Mouse (Mus musculus) spleen, adult 2 months (tissue): ENCODE results near the gene Cyp2c54. TPM values are rescaled to one million over a fixed set of nuclear protein-coding genes. Genes with fewer than 3 reads are reported as not detected.
"Not testable (repeated sequence)": the region's sequence is repeated elsewhere in the genome, so short reads cannot be mapped to it uniquely, and the experiment has no call there.

Source experiments
- DNase-seq, 2 experiments: peaks; one replicate each; pipeline versions ENCODE4 v3.0.0 to v3.0.0-alpha.2; 2012 to 2021; ENCODE audit warnings: low spot score in 2 of 2, low read depth in 1 of 2
- H3K27ac ChIP-seq: fragments of 200-500 bp; 2 replicates; pipeline ENCODE4 v1.5.1; 2012; ENCODE audit warnings: low read length, inconsistent platforms; ENCODE audit not compliant: insufficient read depth
- H3K27me3 ChIP-seq: fragments of 200-500 bp; 2 replicates; pipeline ENCODE4 v1.6.1; 2012; ENCODE audit warnings: mild to moderate bottlenecking, moderate library complexity, low read length, inconsistent platforms; ENCODE audit not compliant: control insufficient read depth, insufficient read depth
- H3K36me3 ChIP-seq: fragments of 200-500 bp; 2 replicates; pipeline ENCODE4 v1.6.1; 2012; ENCODE audit warnings: mild to moderate bottlenecking, low read length, inconsistent platforms; ENCODE audit not compliant: control insufficient read depth, insufficient read depth
- H3K4me1 ChIP-seq: fragments of 200-500 bp; 2 replicates; pipeline ENCODE4 v1.6.1; 2011; ENCODE audit warnings: inconsistent platforms; ENCODE audit not compliant: control insufficient read depth, insufficient read depth, insufficient read length
- H3K4me3 ChIP-seq: fragments of 200-500 bp; 2 replicates; pipeline ENCODE4 v1.5.1; 2011; ENCODE audit warnings: mild to moderate bottlenecking, inconsistent platforms; ENCODE audit not compliant: insufficient read depth, insufficient read length; ENCODE audit errors: extremely low read depth
- CTCF ChIP-seq: fragments of 200-500 bp; IDR thresholded peaks from 2 replicates; pipeline ENCODE4 v1.5.1; 2011; ENCODE audit warnings: mild to moderate bottlenecking, inconsistent platforms; ENCODE audit not compliant: insufficient read depth, insufficient read length, insufficient replicate concordance; ENCODE audit errors: extremely low read depth
- POLR2A ChIP-seq: fragments of 200-500 bp; IDR thresholded peaks from 2 replicates; pipeline ENCODE4 v1.6.1; 2011; ENCODE audit warnings: low read depth, low read length, inconsistent platforms
- WGBS: fragments of 180-500 bp; shearing (Covaris S2); methylation state at CpG from one replicate; pipeline ENCODE4 v1.1.7; 2018; 5-methylcytosine and 5-hydroxymethylcytosine counted together
- polyA plus RNA-seq: library from polyadenylated mRNA; depleted of rRNA; stranded (reverse); fragments of >200 nt; gene quantifications from 2 replicates; pipeline ENCODE4 v1.2.3, GENCODE M21; 2012; rRNA removed

Gene Cyp2c54
- not detected in 2 replicates for polyA plus RNA-seq

GRCm38 (mm10) chr19:40073701-40074100 lies at the start of gene Cyp2c54:
Gene Cyp2c54, minus strand, starts transcription at chr19:40073827.
- Histone ChIP-seq H3K27me3 (no peaks in the 10 kb centered on the region), H3K4me1 (no peaks in the 10 kb centered on the region), H3K4me3 (no peak within 1 kb of the TSS), H3K36me3 (no peaks in the 10 kb centered on the region), H3K27ac (no peak within 1 kb of the TSS)
- DNase-seq, result no peak
- TF ChIP-seq POLR2A, result no peak
- no peak for TF ChIP-seq CTCF

- DNase-seq, H3K4me1 ChIP-seq, H3K36me3 ChIP-seq, H3K27ac ChIP-seq, H3K27me3 ChIP-seq, H3K4me3 ChIP-seq: not testable (repeated sequence)
- WGBS, result 78% methylated on average over 13 of the region's 13 CpGs
Observed at GRCm38 (mm10) chr19:40119624-40120023, 46.0 kb upstream of the Cyp2c54 start.

DNA sequence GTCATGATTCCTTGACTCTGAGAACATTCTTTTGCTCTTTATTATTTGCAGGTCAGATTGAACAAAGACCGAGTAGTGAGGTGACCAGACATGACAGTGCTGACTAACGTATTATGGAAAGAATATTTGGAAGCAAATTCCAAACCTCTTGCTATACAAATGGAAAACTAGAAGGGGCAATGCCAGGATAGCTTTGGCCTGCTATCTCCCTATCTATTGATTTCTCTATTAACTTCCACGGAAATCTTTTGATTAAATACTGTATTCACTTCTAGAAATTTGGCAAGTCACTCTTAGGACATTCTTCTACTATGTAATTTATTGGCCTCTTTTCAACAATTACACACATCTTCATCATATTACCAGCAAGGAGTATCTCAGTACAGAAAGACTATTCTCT lies 17.5 kb upstream of the Cyp2c54 start:
- DNase-seq, result no peak
- Histone ChIP-seq H3K27ac (no peak overlapping the region), H3K4me1 (no peaks in the 10 kb centered on the region), H3K27me3 (no peaks in the 10 kb centered on the region), H3K4me3 (no peak overlapping the region), H3K36me3 (no peaks in the 10 kb centered on the region)
- TF ChIP-seq CTCF (no peak), POLR2A (no peak)
- 78% methylated on average over 3 of the region's 3 CpGs for whole genome bisulfite sequencing

GRCm38 (mm10) chr19:40089421-40089820 lies 15.8 kb upstream of the Cyp2c54 start, which contains the start of gene Cyp2c50:
Gene Cyp2c50, plus strand, starts transcription at chr19:40089688.
- H3K27ac ChIP-seq, H3K4me3 ChIP-seq, H3K27me3 ChIP-seq, DNase-seq, H3K4me1 ChIP-seq, H3K36me3 ChIP-seq: not testable (repeated sequence)
- WGBS, result 94% methylated on average over 1 of the region's 1 CpGs

DNA sequence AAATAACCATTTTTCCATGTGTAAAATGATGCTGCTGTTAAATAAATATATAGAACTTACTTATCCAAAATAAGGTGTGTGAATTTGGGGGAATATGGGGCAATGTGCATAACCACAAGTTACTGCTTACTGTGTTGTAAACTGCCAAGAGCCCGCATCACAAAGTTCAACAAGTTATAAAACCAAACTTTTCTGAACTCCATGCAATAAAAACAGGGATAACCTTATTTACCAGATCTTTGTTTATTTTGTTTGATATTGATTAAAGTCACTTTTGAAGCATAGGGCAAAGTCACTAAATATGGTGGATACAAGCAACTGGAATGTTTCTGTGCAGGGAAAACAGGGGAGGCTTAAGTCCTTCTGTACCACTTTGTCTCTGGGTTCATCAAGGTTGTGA lies 14.8 kb upstream of the Cyp2c54 start:
- no peaks in the 10 kb centered on the region for H3K36me3 ChIP-seq
- no peak overlapping the region for H3K4me3 ChIP-seq
- no peak overlapping the region for H3K27ac ChIP-seq
- TF ChIP-seq POLR2A (no peak), CTCF (no peak)
- no peaks in the 10 kb centered on the region for H3K27me3 ChIP-seq
- no peak for DNase-seq
- H3K4me1 ChIP-seq, result no peaks in the 10 kb centered on the region
- 87% methylated on average over 1 of the region's 1 CpGs for whole genome bisulfite sequencing

- H3K27me3 ChIP-seq, DNase-seq, H3K27ac ChIP-seq, H3K4me1 ChIP-seq, H3K36me3 ChIP-seq, H3K4me3 ChIP-seq: not testable (repeated sequence)
- 94% methylated on average over 1 of the region's 1 CpGs for WGBS
Observed at GRCm38 (mm10) chr19:39992140-39992539, 81.5 kb downstream of the Cyp2c54 start, which contains the start of gene Cyp2c37. Gene Cyp2c37, plus strand, starts transcription at chr19:39992424.

DNA sequence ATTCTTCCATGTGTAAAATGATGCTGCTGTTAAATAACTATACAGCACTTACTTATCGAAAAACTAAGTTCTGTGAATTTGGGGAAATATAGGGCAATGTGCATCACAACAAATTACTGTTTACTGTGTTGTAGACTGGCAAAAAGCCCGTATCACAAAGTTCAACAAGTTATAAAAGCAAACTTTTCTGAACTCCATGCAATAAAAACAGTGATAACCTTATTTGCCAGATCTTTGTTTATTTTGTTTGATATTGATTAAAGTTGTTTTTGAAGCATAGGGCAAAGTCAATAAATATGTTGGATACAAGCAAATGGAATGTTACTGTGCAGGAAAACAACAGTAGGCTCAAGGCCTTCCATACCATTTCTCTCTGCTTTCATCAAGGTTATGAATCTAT lies 84.2 kb downstream of the Cyp2c54 start:
- TF ChIP-seq POLR2A (no peak), CTCF (no peak)
- Histone ChIP-seq H3K4me3 (no peak overlapping the region), H3K27ac (no peak overlapping the region), H3K4me1 (no peaks in the 10 kb centered on the region), H3K27me3 (no peaks in the 10 kb centered on the region), H3K36me3 (no peaks in the 10 kb centered on the region)
- 68% methylated on average over 2 of the region's 2 CpGs for WGBS
- no peak for DNase-seq

Other genes with a start within 250 kb of the Cyp2c54 start
- gene Cyp2c69, start 187.0 kb downstream of the Cyp2c54 start, polyA plus RNA-seq, result 0.06 TPM in 1 of 2 replicates, not detected in the other
- 0.04 TPM in 1 of 2 replicates, not detected in the other for gene Cyp2c37, start 81.4 kb downstream of the Cyp2c54 start, polyA plus RNA-seq
- gene Cyp2c50, start 15.9 kb upstream of the Cyp2c54 start, polyA plus RNA-seq, result not detected in 2 replicates
- not detected in 2 replicates for gene Cyp2c70, start 113.5 kb upstream of the Cyp2c54 start, polyA plus RNA-seq
- 41.4 and 43.7 TPM in 2 replicates for gene Pdlim1, start 198.0 kb upstream of the Cyp2c54 start, polyA plus RNA-seq